Mouse (Mus musculus) brain, embryonic 14.5 days (tissue): ENCODE measurements around the gene Ltbr.

Experiments used
- CTCF ChIP-seq: fragments of 200-500 bp; IDR thresholded peaks from 2 replicates; pipeline ENCODE4 v1.5.1; 2012; ENCODE audit warnings: inconsistent platforms, mild to moderate bottlenecking, moderate library complexity, borderline replicate concordance; ENCODE audit not compliant: insufficient read depth, insufficient read length; ENCODE audit errors: extremely low read depth
- POLR2A ChIP-seq: fragments of 200-500 bp; IDR thresholded peaks from 2 replicates; pipeline ENCODE4 v1.6.1; 2012; ENCODE audit warnings: mild to moderate bottlenecking, inconsistent platforms, borderline replicate concordance; ENCODE audit not compliant: poor library complexity, insufficient read depth, insufficient read length, severe bottlenecking; ENCODE audit errors: extremely low read depth

DNA sequence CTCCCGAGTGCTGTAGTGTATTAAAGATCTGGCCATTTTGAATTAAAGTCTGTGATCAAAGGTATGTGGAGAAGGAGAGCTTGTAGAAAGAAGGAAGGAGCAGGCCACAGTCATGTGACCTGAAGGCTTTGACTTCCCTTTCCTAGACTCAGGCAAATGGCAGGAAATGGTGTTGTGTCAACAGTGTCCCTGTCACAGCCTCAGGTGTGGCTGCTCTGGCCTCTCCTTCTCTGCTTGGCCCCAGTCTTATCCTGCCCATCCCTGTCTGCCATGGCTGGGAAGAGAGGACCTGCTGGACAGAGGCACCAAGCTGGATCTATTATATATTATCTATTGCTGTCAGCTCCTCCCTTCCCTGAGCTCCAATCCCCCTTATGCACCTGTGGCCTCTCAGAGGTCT, 31.9 kb upstream of the Ltbr start:
- TF ChIP-seq POLR2A (no peak), CTCF (no peak)
